In the genomic region with DNA sequence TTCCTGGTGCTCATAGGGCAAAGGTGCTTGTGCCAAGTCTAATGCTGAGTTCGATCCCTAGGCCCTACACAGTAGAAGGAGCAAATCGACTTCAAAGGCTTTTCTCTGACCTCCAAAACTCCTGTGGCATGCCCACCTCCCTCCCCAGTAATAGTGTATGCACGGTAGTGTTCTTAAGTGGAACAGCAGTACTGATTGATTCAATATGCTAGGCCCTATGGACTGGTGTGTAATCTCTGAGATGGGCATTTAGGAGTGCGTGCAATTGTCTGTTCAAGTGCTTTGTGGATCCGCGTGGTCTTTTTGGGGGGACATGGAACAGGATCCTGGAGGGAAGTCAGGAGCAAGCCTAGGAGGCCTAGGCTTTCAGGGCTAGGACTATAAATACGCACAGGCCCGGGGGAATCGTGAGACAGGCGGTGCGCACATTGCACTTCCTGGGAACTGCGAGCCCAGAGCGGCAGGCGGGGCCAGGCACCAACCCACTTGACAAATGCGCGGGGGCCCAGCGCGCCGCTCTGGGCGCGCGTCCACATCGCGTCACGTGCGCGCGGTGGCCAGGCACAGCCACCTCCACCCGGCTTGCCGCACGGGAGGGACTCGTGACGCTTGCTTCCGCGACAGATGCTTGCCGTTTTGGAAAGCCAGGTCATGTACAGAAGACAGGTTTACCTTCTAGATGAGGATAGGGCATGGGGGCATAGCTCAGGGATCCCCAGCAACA, we compare ENCODE assay signal across 8 mouse cellular contexts. TPM values are rescaled to one million over a fixed set of nuclear protein-coding genes. Genes with fewer than 3 reads are reported as not detected.
DNase-seq lines count a peak whose midpoint lies in the region; ATAC-seq and TF ChIP-seq lines count a peak whose summit lies in the region.

No protein-coding gene starts in this region.

- WGBS in bone marrow, adult 2 months = 4% methylated on average over 36 of the region's 36 CpGs
- 1% methylated on average over 36 of the region's 36 CpGs for WGBS in embryonic facial prominence, embryonic 15.5 days
- WGBS in limb, embryonic 14.5 days = under 1% methylated on average over 36 of the region's 36 CpGs
- WGBS in midbrain, postnatal 0 days = 2% methylated on average over 35 of the region's 36 CpGs

- ATAC-seq in embryonic facial prominence, embryonic 15.5 days (ENCODE audit: insufficient number of reproducible peaks, low FRiP score, low TSS enrichment, low read depth) = peak; percentile 94
- peak; percentile 93 for ATAC-seq in limb, embryonic 14.5 days (ENCODE audit: low FRiP score, low read depth)
- ATAC-seq in midbrain, postnatal 0 days (ENCODE audit: low FRiP score) = peak; percentile 97

- no peaks in the 10 kb centered on the region for H3K27me3 ChIP-seq in embryonic facial prominence, embryonic 15.5 days
- no peaks in the 10 kb centered on the region for H3K27me3 ChIP-seq in limb, embryonic 14.5 days (ENCODE audit: control insufficient read depth, insufficient read depth, low read length)
- H3K27me3 ChIP-seq in midbrain, postnatal 0 days (ENCODE audit: insufficient read depth, low read length) = no peaks in the 10 kb centered on the region

- peak overlapping the region; percentile 86 for H3K27ac ChIP-seq in bone marrow, adult 2 months (ENCODE audit: control insufficient read depth, insufficient read depth, low read depth, low read length, poor library complexity)
- peak overlapping the region; percentile 77 for H3K27ac ChIP-seq in embryonic facial prominence, embryonic 15.5 days (replicated peaks)
- 0 out of 2 replicates have a peak overlapping the region, but pooled peaks have one; percentile 8 for H3K27ac ChIP-seq in limb, embryonic 14.5 days (replicated peaks; ENCODE audit: low read depth, low read length)
- peak overlapping the region; percentile 80 for H3K27ac ChIP-seq in midbrain, postnatal 0 days (ENCODE audit: low read depth, low read length)

- peak; percentile 90 for DNase-seq in 416B (ENCODE audit: low read depth)
- peak; percentile 92 for DNase-seq in heart, adult 8-10 months (ENCODE audit: low spot score)
- peak; percentile 95 for DNase-seq in kidney, adult 9 months
- peak; percentile 76 for DNase-seq in limb, embryonic 14.5 days (ENCODE audit: low spot score)
- peak; percentile 92 for DNase-seq in midbrain, postnatal 0 days (ENCODE audit: low spot score)
- DNase-seq in spleen, postnatal 14 days (ENCODE audit: low spot score in 2 of 2) = peak; percentile 71 to 78

- peak overlapping the region; percentile 71 for H3K4me3 ChIP-seq in bone marrow, adult 2 months (replicated peaks; ENCODE audit: control insufficient read depth, low read depth, low read length)
- H3K4me3 ChIP-seq in embryonic facial prominence, embryonic 15.5 days (replicated peaks) = peak overlapping the region; percentile 54
- peak overlapping the region; percentile 37 for H3K4me3 ChIP-seq in limb, embryonic 14.5 days (replicated peaks; ENCODE audit: low read length)
- peak overlapping the region; percentile 42 for H3K4me3 ChIP-seq in midbrain, postnatal 0 days (ENCODE audit: low read depth, low read length)

- peak; percentile 76 for TF ChIP-seq POLR2A in bone marrow, adult 2 months (IDR thresholded peaks at IDR 0.05; ENCODE audit: borderline replicate concordance, control insufficient read depth, low read depth, low read length)
- TF ChIP-seq POLR2A in limb, embryonic 14.5 days (IDR thresholded peaks at IDR 0.05; ENCODE audit: borderline replicate concordance, extremely low read depth, insufficient read depth, insufficient read length) = 0 out of 2 replicates have a peak, but pooled peaks have one; percentile 25

- H3K9ac ChIP-seq in embryonic facial prominence, embryonic 15.5 days = peak overlapping the region; percentile 47
- peak overlapping the region; percentile 53 for H3K9ac ChIP-seq in limb, embryonic 14.5 days (ENCODE audit: low read depth, low read length, severe bottlenecking)
- H3K9ac ChIP-seq in midbrain, postnatal 0 days (replicated peaks; ENCODE audit: low read length, poor library complexity, severe bottlenecking) = peak overlapping the region; percentile 63

- TF ChIP-seq CTCF in bone marrow, adult 2 months (IDR thresholded peaks at IDR 0.05; ENCODE audit: control insufficient read depth, insufficient read depth, low read length) = no peak
- TF ChIP-seq CTCF in midbrain, postnatal 0 days (IDR thresholded peaks at IDR 0.05) = no peak

- no peaks in the 10 kb centered on the region for H3K36me3 ChIP-seq in embryonic facial prominence, embryonic 15.5 days
- H3K36me3 ChIP-seq in limb, embryonic 14.5 days (ENCODE audit: control insufficient read depth, insufficient read depth, low read length) = no peaks in the 10 kb centered on the region
- H3K36me3 ChIP-seq in midbrain, postnatal 0 days (ENCODE audit: insufficient read depth, low read length) = no peaks in the 10 kb centered on the region

- no peaks in the 10 kb centered on the region; the same call in 1 of the 2 replicates for H3K4me1 ChIP-seq in bone marrow, adult 2 months (ENCODE audit: control insufficient read depth, insufficient read depth, low read length)
- peaks cover 11% of the 10 kb centered on the region for H3K4me1 ChIP-seq in embryonic facial prominence, embryonic 15.5 days
- peaks cover 3% of the 10 kb centered on the region; the same call in 1 of the 2 replicates for H3K4me1 ChIP-seq in limb, embryonic 14.5 days (ENCODE audit: control insufficient read depth, insufficient read depth, low read length)
- H3K4me1 ChIP-seq in midbrain, postnatal 0 days (ENCODE audit: insufficient read depth, low read length) = no peaks in the 10 kb centered on the region

- H3K9me3 ChIP-seq in embryonic facial prominence, embryonic 15.5 days (replicated peaks) = no peaks in the 10 kb centered on the region
- H3K9me3 ChIP-seq in limb, embryonic 14.5 days (ENCODE audit: control insufficient read depth, low read length) = no peaks in the 10 kb centered on the region
- no peaks in the 10 kb centered on the region for H3K9me3 ChIP-seq in midbrain, postnatal 0 days (ENCODE audit: low read length)

- peak overlapping the region; percentile 78 for H3K4me2 ChIP-seq in embryonic facial prominence, embryonic 15.5 days (replicated peaks)
- peak overlapping the region; percentile 64 for H3K4me2 ChIP-seq in limb, embryonic 14.5 days (replicated peaks; ENCODE audit: low read depth, low read length, severe bottlenecking)
- H3K4me2 ChIP-seq in midbrain, postnatal 0 days (ENCODE audit: low read depth, low read length, poor library complexity, severe bottlenecking) = peak overlapping the region; percentile 67

RNA-seq across cellular contexts. Expression of a gene that starts 31.1 kb away (rescaled TPM):
- polyA plus RNA-seq in bone marrow, adult 2 months (2011; ENCODE audit: insufficient read depth, insufficient read length, low replicate concordance, missing spikeins) = 342 and 406 TPM in 2 replicates
- polyA plus RNA-seq in embryonic facial prominence, embryonic 15.5 days (2015; fragmentation: Nextera tagmentation; extraction: Ambion mirVana) = 356 and 362 TPM in 2 replicates
- 100 to 1,000 TPM; 147 to 166 (median 155) TPM for total RNA-seq in heart, adult 8-10 months (2022)
- polyA plus RNA-seq in limb, embryonic 14.5 days (2012; rRNA removed) = 246 and 379 TPM in 2 replicates
- 393 and 475 TPM in 2 replicates for polyA plus RNA-seq in limb, embryonic 14.5 days (2014; fragmentation: Nextera tagmentation; extraction: Ambion mirVana)
- 177 and 211 TPM in 2 replicates for total RNA-seq in midbrain, postnatal 0 days (2014; rRNA removed)
- polyA plus RNA-seq in midbrain, postnatal 0 days (2015; fragmentation: Nextera tagmentation; extraction: Ambion mirVana) = 136 and 161 TPM in 2 replicates

RNA-seq across cellular contexts. Expression of a gene that starts 37.2 kb away (rescaled TPM):
- polyA plus RNA-seq in bone marrow, adult 2 months (2011; ENCODE audit: insufficient read depth, insufficient read length, low replicate concordance, missing spikeins) = 2.1 and 4.9 TPM in 2 replicates
- 4.6 and 4.9 TPM in 2 replicates for polyA plus RNA-seq in embryonic facial prominence, embryonic 15.5 days (2015; fragmentation: Nextera tagmentation; extraction: Ambion mirVana)
- total RNA-seq in heart, adult 8-10 months (2022) = 100 to 1,000 TPM; 103 to 117 (median 111) TPM
- 0.99 and 1.4 TPM in 2 replicates for polyA plus RNA-seq in limb, embryonic 14.5 days (2012; rRNA removed)
- polyA plus RNA-seq in limb, embryonic 14.5 days (2014; fragmentation: Nextera tagmentation; extraction: Ambion mirVana) = 2.7 and 5.2 TPM in 2 replicates
- 5.9 and 8.2 TPM in 2 replicates for total RNA-seq in midbrain, postnatal 0 days (2014; rRNA removed)
- polyA plus RNA-seq in midbrain, postnatal 0 days (2015; fragmentation: Nextera tagmentation; extraction: Ambion mirVana) = 11.2 and 13.4 TPM in 2 replicates

RNA-seq across cellular contexts. Expression of a gene that starts 49.8 kb away (rescaled TPM):
- polyA plus RNA-seq in bone marrow, adult 2 months (2011; ENCODE audit: insufficient read depth, insufficient read length, low replicate concordance, missing spikeins) = 68.0 and 133 TPM in 2 replicates
- 113 and 118 TPM in 2 replicates for polyA plus RNA-seq in embryonic facial prominence, embryonic 15.5 days (2015; fragmentation: Nextera tagmentation; extraction: Ambion mirVana)
- total RNA-seq in heart, adult 8-10 months (2022) = 100 to 1,000 TPM in 2 of 4 experiments, 10 to 100 TPM in 2; 90.6 to 125 (median 103) TPM
- polyA plus RNA-seq in limb, embryonic 14.5 days (2012; rRNA removed) = 53.3 and 72.8 TPM in 2 replicates
- 116 and 118 TPM in 2 replicates for polyA plus RNA-seq in limb, embryonic 14.5 days (2014; fragmentation: Nextera tagmentation; extraction: Ambion mirVana)
- 32.0 and 57.6 TPM in 2 replicates for total RNA-seq in midbrain, postnatal 0 days (2014; rRNA removed)
- 92.4 and 108 TPM in 2 replicates for polyA plus RNA-seq in midbrain, postnatal 0 days (2015; fragmentation: Nextera tagmentation; extraction: Ambion mirVana)

Comparison
In these comparisons a context has a peak if more than half of its experiments do, and no peak if none do; other contexts are left out.
1. Peak in every context shown above with its lines: DNase-seq, ATAC-seq, H3K4me3 ChIP-seq and H3K27ac ChIP-seq.
2. H3K27ac ChIP-seq: peak in every context shown above with its lines; median percentile 86 in bone marrow, adult 2 months; 80 in midbrain, postnatal 0 days; 77 in embryonic facial prominence, embryonic 15.5 days; 8 in limb, embryonic 14.5 days.